Mouse (Mus musculus) forebrain, embryonic 11.5 days (tissue): ENCODE data around the gene Gjb4. TPM values are rescaled to one million over a fixed set of nuclear protein-coding genes. Genes with fewer than 3 reads are reported as not detected.

Experiments used
- ATAC-seq: fragments of 200-750 bp; cut with Nextera tagmentation; replicated peaks from 2 replicates; pipeline ENCODE4 v1.8.0; 2017; ENCODE audit warnings: moderate TSS enrichment; ENCODE audit not compliant: low FRiP score
- DNase-seq: peaks from one replicate; pipeline ENCODE4 v3.0.0-alpha.2; 2017; ENCODE audit warnings: low spot score
- H3K27ac ChIP-seq: fragments of 300-500 bp; sonication (generic); 2 replicates; pipeline ENCODE4 v1.5.1; 2014; ENCODE audit warnings: low read depth, low read length
- H3K27me3 ChIP-seq: fragments of 300-500 bp; sonication (generic); 2 replicates; pipeline ENCODE4 v1.6.1; 2014; ENCODE audit warnings: mild to moderate bottlenecking, low read length, mixed read lengths; ENCODE audit not compliant: control insufficient read depth, insufficient read depth
- H3K36me3 ChIP-seq: fragments of 300-500 bp; sonication (generic); 2 replicates; pipeline ENCODE4 v1.6.1; 2014; ENCODE audit warnings: mild to moderate bottlenecking, low read length, moderate library complexity, mixed read lengths; ENCODE audit not compliant: control insufficient read depth, insufficient read depth
- H3K4me1 ChIP-seq: fragments of 300-500 bp; sonication (generic); replicated peaks from 2 replicates; pipeline ENCODE4 v1.6.1; 2014; ENCODE audit warnings: low read length, mixed read lengths; ENCODE audit not compliant: control insufficient read depth, insufficient read depth
- H3K4me2 ChIP-seq: fragments of 300-500 bp; sonication (generic); 2 replicates; pipeline ENCODE4 v1.6.1; 2014; ENCODE audit warnings: low read depth, mild to moderate bottlenecking, low read length, moderate library complexity, mixed read lengths; ENCODE audit not compliant: severe bottlenecking
- H3K4me3 ChIP-seq: fragments of 300-500 bp; sonication (generic); 2 replicates; pipeline ENCODE4 v1.5.1; 2014; ENCODE audit warnings: low read depth, low read length
- H3K9ac ChIP-seq: fragments of 300-500 bp; sonication (generic); 2 replicates; pipeline ENCODE4 v1.6.1; 2014; ENCODE audit warnings: low read length
- H3K9me3 ChIP-seq: fragments of 300-500 bp; sonication (generic); 2 replicates; pipeline ENCODE4 v1.6.1; 2016; ENCODE audit warnings: low read length, mixed read lengths; ENCODE audit not compliant: control insufficient read depth
- WGBS: fragments of 180-500 bp; shearing (Covaris S2); extraction: QIAGEN DNeasy Blood & Tissue Kit; methylation state at CpG from one replicate; pipeline ENCODE4 v1.1.7; 2014; 5-methylcytosine and 5-hydroxymethylcytosine counted together
- polyA plus RNA-seq: library from polyadenylated mRNA; unstranded; fragments of >200 nt; fragmentation: Nextera tagmentation; extraction: Ambion mirVana; gene quantifications from 2 replicates; pipeline ENCODE4 v1.2.1, GENCODE M21; 2014

The Gjb4 gene
- polyA plus RNA-seq, result not detected in 2 replicates

DNA sequence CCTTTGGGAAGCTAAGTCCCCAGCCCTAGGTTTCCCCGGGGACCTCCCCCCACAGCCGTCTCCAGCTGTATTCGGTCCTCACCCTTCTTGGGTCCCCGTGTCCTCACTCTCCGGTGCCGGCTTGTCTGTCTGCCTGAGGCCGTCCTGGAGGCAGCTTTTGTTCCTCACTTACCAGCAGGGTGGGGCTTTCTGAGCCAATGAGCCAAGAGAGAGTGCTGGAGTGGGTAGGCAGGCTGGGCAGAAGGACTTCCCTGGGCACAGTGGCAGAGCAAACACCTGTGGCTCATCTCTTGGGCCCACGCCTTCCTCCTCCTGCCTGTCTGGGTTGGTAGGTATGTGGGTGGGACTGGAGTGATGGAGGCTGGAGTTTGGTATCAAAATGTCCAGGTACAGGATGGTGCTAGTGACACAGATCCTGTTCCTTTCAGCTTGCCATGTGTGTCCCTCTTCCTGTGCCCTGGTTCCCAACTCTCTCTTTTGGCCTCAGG lies at the start of gene Gjb4:
TSS of gene Gjb4 (minus strand) at position 131 of the 488 bp plus-strand sequence.
- ATAC-seq, result no peak
- Histone ChIP-seq H3K27me3 (no peaks in the 10 kb centered on the region), H3K36me3 (no peaks in the 10 kb centered on the region), H3K9ac (no peak within 1 kb of the TSS), H3K4me1 (no peaks in the 10 kb centered on the region; the same call in 1 of the 2 replicates), H3K4me2 (no peak within 1 kb of the TSS), H3K9me3 (no peaks in the 10 kb centered on the region), H3K4me3 (no peak within 1 kb of the TSS), H3K27ac (no peak within 1 kb of the TSS)
- WGBS, result 39% methylated on average over 8 of the region's 8 CpGs
- DNase-seq, result no peak

DNA sequence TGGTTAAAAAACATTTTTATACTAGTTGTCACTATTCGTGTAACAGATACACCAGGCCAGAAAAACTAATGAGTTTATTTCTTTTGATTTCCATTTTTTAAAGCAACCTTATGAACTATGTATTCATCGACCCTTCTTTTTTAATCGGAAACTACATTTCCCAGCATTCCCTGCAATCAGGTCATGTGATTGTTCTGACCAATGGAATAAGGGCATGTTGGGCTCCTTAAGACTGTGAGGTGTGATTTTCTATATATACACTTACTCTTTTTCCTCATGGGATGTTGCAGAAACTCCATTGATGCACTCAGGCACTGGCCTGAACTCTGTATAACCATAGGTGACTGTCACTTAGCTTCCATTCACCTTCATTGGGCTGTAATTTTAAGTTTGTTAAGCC lies 48.7 kb upstream of the Gjb4 start:
- H3K4me2 ChIP-seq, result no peak overlapping the region
- H3K4me1 ChIP-seq, result no peaks in the 10 kb centered on the region
- DNase-seq, result no peak
- 50% methylated on average over 3 of the region's 3 CpGs for WGBS
- no peaks in the 10 kb centered on the region for H3K9me3 ChIP-seq
- no peak overlapping the region for H3K9ac ChIP-seq
- H3K36me3 ChIP-seq, result no peaks in the 10 kb centered on the region
- no peak overlapping the region for H3K4me3 ChIP-seq
- 0 out of 2 replicates have a peak, but pooled peaks have one; percentile 36 for ATAC-seq
- no peak overlapping the region for H3K27ac ChIP-seq
- H3K27me3 ChIP-seq, result no peaks in the 10 kb centered on the region

DNA sequence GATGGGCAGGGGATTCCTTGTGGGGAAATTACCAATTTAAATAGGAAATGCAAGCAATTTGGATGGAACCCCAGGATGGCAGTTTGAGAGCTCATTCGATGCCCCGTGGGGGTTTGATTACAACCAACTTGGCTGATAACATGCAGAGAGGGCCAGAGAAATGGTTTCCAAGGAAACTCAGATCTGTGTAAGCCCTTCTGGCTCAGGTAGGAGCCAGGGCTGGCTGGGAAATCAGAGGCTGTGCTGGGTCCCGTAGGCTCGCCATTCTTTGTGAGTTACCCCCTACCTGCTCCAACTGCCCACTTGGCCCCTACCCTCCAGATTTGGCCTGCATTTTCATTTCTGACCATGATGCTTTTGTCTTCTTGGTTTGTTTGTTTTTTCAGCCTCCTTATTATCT lies 48.3 kb upstream of the Gjb4 start:
- Histone ChIP-seq H3K4me3 (no peak overlapping the region), H3K9me3 (no peaks in the 10 kb centered on the region), H3K27ac (no peak overlapping the region), H3K9ac (no peak overlapping the region), H3K36me3 (no peaks in the 10 kb centered on the region), H3K4me2 (no peak overlapping the region), H3K4me1 (no peaks in the 10 kb centered on the region), H3K27me3 (no peaks in the 10 kb centered on the region)
- ATAC-seq, result no peak
- WGBS, result 86% methylated on average over 4 of the region's 4 CpGs
- DNase-seq, result no peak

DNA sequence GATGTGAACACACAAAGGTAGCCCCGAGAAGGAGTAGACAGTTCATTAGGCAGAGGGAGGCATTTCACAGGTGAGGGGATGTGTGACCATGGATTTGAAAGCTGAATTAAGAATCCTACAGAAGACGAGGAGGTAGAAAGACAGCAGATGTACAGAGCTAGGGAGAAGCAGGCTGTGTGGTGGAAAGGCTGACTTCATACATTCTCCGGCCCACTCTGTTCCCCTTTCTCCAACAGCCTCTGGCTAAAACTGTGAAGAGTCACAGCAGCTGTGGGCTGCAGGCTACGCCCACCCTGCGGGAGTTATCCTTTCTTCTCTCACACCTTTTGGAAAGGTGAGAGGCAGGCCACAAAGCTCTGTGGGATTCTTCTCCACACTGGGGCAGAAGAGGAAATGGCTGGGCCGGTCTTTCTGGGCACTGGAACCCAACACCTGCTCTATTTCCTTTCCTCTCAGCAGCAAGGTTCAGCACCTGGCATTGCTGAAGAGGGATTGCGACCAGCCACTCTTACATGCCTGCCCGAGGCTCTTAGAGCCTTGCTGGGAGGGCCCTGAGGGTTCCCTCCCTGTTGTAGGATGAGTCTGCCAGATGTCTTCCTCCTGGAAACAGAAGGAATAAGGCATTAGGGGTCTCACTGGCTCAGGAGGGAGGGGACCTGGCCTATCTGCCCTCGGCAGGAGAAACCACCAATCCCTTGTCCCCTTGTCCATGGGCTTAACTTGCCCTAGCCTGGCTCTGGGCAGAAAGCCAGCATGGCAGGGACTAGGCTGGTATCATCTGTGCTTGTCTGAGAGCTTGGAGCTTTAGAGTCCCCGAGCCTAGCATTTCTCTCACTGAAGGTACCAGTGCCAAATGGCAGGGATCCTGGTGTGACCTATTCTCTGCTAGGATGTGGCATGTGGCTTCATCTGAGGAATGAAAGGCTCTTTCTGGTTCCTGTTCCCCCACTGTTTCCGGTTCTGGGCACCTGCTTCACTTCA lies 46.6 kb upstream of the Gjb4 start:
- Histone ChIP-seq H3K36me3 (no peaks in the 10 kb centered on the region), H3K4me2 (no peak overlapping the region), H3K27ac (no peak overlapping the region), H3K9me3 (no peaks in the 10 kb centered on the region), H3K4me1 (no peaks in the 10 kb centered on the region), H3K9ac (no peak overlapping the region), H3K27me3 (no peaks in the 10 kb centered on the region), H3K4me3 (no peak overlapping the region)
- WGBS, result 80% methylated on average over 11 of the region's 11 CpGs
- no peak for DNase-seq
- no peak for ATAC-seq

DNA sequence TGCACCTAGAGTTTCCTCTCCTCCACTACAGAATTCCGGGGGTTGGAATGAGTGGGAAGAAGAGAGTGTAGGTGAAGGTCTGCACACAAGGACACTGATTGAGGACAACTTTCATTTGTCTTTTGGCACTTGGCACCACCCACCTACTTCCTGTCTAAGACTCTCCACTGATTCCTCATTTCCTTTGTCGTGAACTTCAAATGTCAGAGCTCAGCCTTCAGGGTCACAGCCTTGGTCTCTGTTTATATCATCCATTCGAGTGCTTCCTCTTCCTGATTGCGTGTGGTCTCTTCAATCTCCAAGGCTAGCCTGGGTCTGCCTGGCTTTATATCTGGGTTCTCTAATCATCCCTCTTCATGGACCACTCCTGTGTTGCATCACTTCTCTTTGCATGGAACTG lies 41.7 kb upstream of the Gjb4 start:
- no peaks in the 10 kb centered on the region for H3K27me3 ChIP-seq
- no peaks in the 10 kb centered on the region for H3K36me3 ChIP-seq
- H3K9me3 ChIP-seq, result no peaks in the 10 kb centered on the region
- ATAC-seq (no peak), DNase-seq (no peak)
- H3K27ac ChIP-seq, result no peak overlapping the region
- H3K4me1 ChIP-seq, result no peaks in the 10 kb centered on the region
- H3K4me3 ChIP-seq, result no peak overlapping the region
- WGBS, result 78% methylated on average over 4 of the region's 4 CpGs
- no peak overlapping the region for H3K4me2 ChIP-seq
- no peak overlapping the region for H3K9ac ChIP-seq

DNA sequence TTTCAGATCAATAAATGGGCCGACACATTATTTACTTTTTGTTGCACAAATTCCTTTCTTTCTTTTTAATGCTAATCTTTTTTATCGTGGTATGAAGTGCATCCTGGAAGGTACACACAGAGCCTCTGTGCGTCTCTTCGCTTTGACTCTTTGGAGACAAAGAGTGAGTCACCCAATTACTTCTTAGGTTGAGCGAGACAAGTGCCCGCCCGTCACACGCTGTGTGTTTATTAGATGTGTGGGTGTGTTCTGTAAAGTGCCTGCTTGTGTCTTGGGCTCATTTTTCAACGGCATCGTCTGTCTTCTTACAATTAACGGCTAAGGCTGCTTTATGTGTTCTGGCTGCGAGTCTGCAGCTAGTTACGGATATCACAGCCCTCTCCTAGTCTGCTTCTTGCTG lies 35.8 kb upstream of the Gjb4 start:
- Histone ChIP-seq H3K9ac (no peak overlapping the region), H3K4me1 (no peaks in the 10 kb centered on the region), H3K4me3 (no peak overlapping the region), H3K9me3 (no peaks in the 10 kb centered on the region), H3K27me3 (no peaks in the 10 kb centered on the region), H3K27ac (no peak overlapping the region), H3K36me3 (no peaks in the 10 kb centered on the region), H3K4me2 (no peak overlapping the region)
- DNase-seq (no peak), ATAC-seq (no peak)
- 61% methylated on average over 13 of the region's 13 CpGs for WGBS

DNA sequence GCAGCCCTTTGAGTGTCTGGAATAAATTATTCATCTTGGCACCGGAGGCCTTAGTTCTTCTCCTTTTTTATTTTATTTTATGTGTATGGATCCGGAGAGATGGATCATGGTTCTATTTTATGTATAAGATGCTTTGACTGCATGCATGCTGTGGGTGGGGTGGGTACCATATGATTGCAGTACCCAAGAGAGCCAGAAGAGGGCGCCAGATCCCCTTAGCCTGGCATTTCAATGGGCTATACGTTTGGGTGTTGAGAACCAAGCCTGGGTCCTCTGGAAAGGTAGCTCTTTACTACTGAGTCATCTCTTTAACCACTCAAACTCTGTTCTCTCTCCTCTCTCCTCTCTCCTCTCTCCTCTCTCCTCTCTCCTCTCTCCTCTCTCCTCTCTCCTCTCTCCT lies 23.5 kb upstream of the Gjb4 start:
- Histone ChIP-seq H3K27ac (no peak overlapping the region), H3K9ac (no peak overlapping the region), H3K9me3 (no peaks in the 10 kb centered on the region), H3K27me3 (no peaks in the 10 kb centered on the region), H3K4me3 (no peak overlapping the region), H3K4me2 (no peak overlapping the region), H3K4me1 (no peaks in the 10 kb centered on the region), H3K36me3 (no peaks in the 10 kb centered on the region)
- DNase-seq (no peak), ATAC-seq (no peak)
- 37% methylated on average over 4 of the region's 4 CpGs for WGBS

DNA sequence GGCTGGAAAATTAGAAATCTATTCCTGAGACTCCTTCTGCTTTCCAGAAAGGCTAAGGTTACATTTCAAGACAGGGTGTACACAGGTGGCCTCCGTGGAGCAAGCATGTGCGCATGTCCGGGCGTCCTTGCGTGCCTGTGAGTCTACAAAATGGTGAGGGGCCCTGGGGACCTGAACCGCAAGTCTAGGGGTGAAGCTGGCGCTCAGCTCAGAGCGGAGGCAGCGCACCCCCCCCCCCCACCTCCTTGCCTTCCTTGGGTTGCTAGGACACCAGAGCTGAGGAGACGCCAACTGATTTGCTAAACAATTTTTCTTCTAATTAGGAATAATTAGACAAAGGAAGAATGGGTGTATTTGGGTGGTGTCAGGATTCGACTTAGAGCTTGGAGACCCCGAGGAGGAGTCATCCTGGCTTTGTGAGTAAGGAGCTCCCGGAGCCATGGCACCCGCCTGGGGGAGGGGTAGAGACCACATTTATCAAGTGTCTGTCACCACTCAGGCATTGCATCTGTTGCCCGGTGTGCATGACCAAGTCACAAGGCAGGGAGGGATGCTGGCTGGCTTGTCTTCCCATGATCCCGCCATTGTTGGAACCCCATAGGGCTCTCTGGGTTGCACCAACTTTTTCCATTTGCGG lies 21.8 kb upstream of the Gjb4 start:
- Histone ChIP-seq H3K4me1 (no peaks in the 10 kb centered on the region), H3K4me2 (no peak overlapping the region), H3K9ac (no peak overlapping the region), H3K27ac (no peak overlapping the region), H3K4me3 (no peak overlapping the region), H3K9me3 (no peaks in the 10 kb centered on the region), H3K36me3 (no peaks in the 10 kb centered on the region), H3K27me3 (no peaks in the 10 kb centered on the region)
- no peak for DNase-seq
- 79% methylated on average over 17 of the region's 17 CpGs for WGBS
- ATAC-seq, result no peak
